Mouse (Mus musculus): ENCODE results near the gene Hirip3.

The Hirip3 gene

GRCm38 (mm10) chr7:126914844-126915243 lies 53.1 kb downstream of the Hirip3 start:
- no peak for DNase-seq (ENCODE audit: low read depth)

All from c-Kit-positive CD71-positive TER-119-negative erythroid progenitor cells, embryonic 14.5 days (primary cell).